Comparison of ENCODE assay signal across 23 mouse cellular contexts in genomic region chr17:86726480-86726879, GRCm38 (mm10). TPM values are rescaled to one million over a fixed set of nuclear protein-coding genes. Genes with fewer than 3 reads are reported as not detected.
DNase-seq lines count a peak whose midpoint lies in the region; ATAC-seq and TF ChIP-seq lines count a peak whose summit lies in the region.
"Had no signal": no experiment of that assay in that cellular context is flagged by ENCODE, and none has a peak within 500 bp of the region (broad histone marks: within the 10 kb centered on the region; RNA-seq: fewer than 3 reads in every experiment).

No protein-coding gene starts in this region.

- no peaks in the 10 kb centered on the region for H3K27me3 ChIP-seq in heart, embryonic 10.5 days (ENCODE audit: insufficient read depth, poor library complexity, severe bottlenecking)
- H3K27me3 ChIP-seq: kidney, embryonic 15.5 days; limb, embryonic 12.5 days; liver, embryonic 12.5 days; Patski had no signal

- DNase-seq in heart, adult 11 months, result peak; percentile 95
- DNase-seq in heart, embryonic 10.5 days (ENCODE audit: low spot score), result no peak
- peak; percentile 52 for DNase-seq in 3T3-L1 (ENCODE audit: low read depth, low spot score)
- DNase-seq in NIH3T3 (ENCODE audit: low read depth), result peak; percentile 28
- no peak for DNase-seq in right cerebral cortex, postnatal 14 days
- DNase-seq: adrenal gland, adult 8-10 months; cerebellum, adult 18-20 months; cerebellum, postnatal 25 days; embryo, embryonic 11 days; lung, embryonic 14.5 days; lung, postnatal 4 days; retina, postnatal 1 day; thymus, adult 2 months had no signal

- no peak for TF ChIP-seq POLR2A in olfactory bulb, adult 2 months (IDR thresholded peaks at IDR 0.05; ENCODE audit: insufficient read depth, low read depth, low read length)

- peaks cover 5% of the 10 kb centered on the region; the same call in 1 of the 2 replicates for H3K4me1 ChIP-seq in heart, embryonic 10.5 days
- peaks cover 4% of the 10 kb centered on the region for H3K4me1 ChIP-seq in olfactory bulb, adult 2 months (ENCODE audit: control insufficient read depth, insufficient read depth, low read length)

- H3K36me3 ChIP-seq in heart, embryonic 10.5 days, result no peaks in the 10 kb centered on the region
- H3K36me3 ChIP-seq: kidney, embryonic 15.5 days; limb, embryonic 12.5 days; liver, embryonic 12.5 days; midbrain, embryonic 10.5 days had no signal

- H3K27ac ChIP-seq in heart, embryonic 10.5 days, result no peak overlapping the region
- 0 out of 2 replicates have a peak overlapping the region, but pooled peaks have one; percentile 34 for H3K27ac ChIP-seq in olfactory bulb, adult 2 months (ENCODE audit: insufficient read depth, low read depth, low read length)
- H3K27ac ChIP-seq: kidney, embryonic 15.5 days; limb, embryonic 12.5 days; liver, embryonic 12.5 days; midbrain, embryonic 10.5 days had no signal

- no peak for ATAC-seq in megakaryocyte, adult 5-6 weeks (ENCODE audit: poor library complexity, severe bottlenecking)
- ATAC-seq: hindbrain, embryonic 16.5 days; intestine, embryonic 16.5 days; liver, embryonic 12.5 days; Patski had no signal

- H3K4me3 ChIP-seq in heart, embryonic 10.5 days, result no peak overlapping the region
- no peak overlapping the region for H3K4me3 ChIP-seq in olfactory bulb, adult 2 months (ENCODE audit: insufficient read depth, low read depth, low read length)
- H3K4me3 ChIP-seq: kidney, embryonic 15.5 days; limb, embryonic 12.5 days; liver, embryonic 12.5 days; midbrain, embryonic 10.5 days had no signal

- 82% methylated on average over 7 of the region's 7 CpGs for WGBS in heart, embryonic 10.5 days
- WGBS in olfactory bulb, adult 2 months, result 33% methylated on average over 7 of the region's 7 CpGs

- TF ChIP-seq CTCF in olfactory bulb, adult 2 months (IDR thresholded peaks at IDR 0.05; ENCODE audit: insufficient read depth, low read depth, low read length), result no peak

- no peaks in the 10 kb centered on the region for H3K9me3 ChIP-seq in heart, embryonic 10.5 days
- H3K9me3 ChIP-seq: kidney, embryonic 15.5 days; limb, embryonic 12.5 days; liver, embryonic 12.5 days; midbrain, embryonic 10.5 days had no signal

RNA-seq across cellular contexts. Expression of gene Epas1, which starts 27.0 kb away (rescaled TPM):
- 5.8 and 6.0 TPM in 2 replicates for polyA plus RNA-seq in heart, embryonic 10.5 days (2016; fragmentation: Nextera tagmentation; extraction: Ambion mirVana)
- not detected in 2 replicates for polyA plus RNA-seq in olfactory bulb, adult 2 months (2012; ENCODE audit: insufficient read depth, insufficient read length, low replicate concordance, missing spikeins)
- 0.91 and 1.3 TPM in 2 replicates for total RNA-seq in megakaryocyte, adult 5-6 weeks (2015)
- 0.07 and 0.33 TPM in 2 replicates for total RNA-seq in megakaryocyte, adult 5-6 weeks (2017)
- total RNA-seq: hematopoietic stem cell, adult 5-6 weeks had no signal

Comparison
In these comparisons a context has a peak if more than half of its experiments do, and no peak if none do; other contexts are left out.
1. DNase-seq: peak in heart, adult 11 months (single experiment), 3T3-L1 (single experiment) and NIH3T3 (single experiment); none in heart, embryonic 10.5 days (single experiment) and right cerebral cortex, postnatal 14 days (single experiment).